Mouse (Mus musculus): ENCODE data around the gene Spag9.
"Not testable (repeated sequence)": the region's sequence is repeated elsewhere in the genome, so short reads cannot be mapped to it uniquely, and the experiment has no call there.

Gene Spag9

DNA sequence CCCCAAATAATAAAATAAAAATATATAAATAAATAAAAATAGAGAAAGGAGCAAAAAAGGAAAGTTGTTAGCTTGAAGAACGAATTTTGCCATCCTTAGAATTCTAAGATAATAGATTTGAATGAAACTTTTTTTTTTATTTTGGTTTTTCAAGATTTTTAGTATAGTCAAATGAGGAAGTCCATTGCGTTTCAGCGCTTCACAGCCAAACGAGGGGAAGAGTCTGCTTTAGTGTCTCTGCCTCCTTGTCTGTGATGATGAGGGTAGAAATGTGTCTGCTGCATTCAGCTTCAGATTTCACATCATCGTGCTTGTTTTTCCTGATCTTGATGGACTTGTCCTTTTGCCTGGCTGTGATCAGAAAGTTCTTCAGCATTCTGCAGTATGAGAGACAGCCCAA lies 10.6 kb upstream of the Spag9 start:
- no peak for DNase-seq (ENCODE audit: low read depth in 2 of 2, low spot score in 2 of 2)

DNA sequence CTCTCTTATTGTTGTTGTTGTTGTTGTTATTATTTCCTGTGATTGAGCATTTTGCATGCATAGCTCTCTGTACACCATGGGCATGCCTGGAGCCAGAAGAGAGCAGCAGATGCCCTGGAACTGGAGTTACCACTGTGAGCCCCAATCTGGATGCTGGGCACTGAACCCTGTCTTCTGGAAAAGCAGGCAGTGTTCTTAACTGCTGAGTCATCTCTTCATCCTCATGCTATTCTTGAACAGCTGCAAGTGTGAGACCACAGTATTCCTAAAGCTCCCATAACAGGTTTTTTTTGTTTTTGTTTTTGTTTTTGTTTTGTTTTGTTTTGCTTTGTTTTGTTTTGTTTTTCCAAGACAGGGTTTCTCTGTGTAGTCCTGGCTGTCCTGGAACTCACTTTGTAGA lies 9.6 kb upstream of the Spag9 start:
- DNase-seq (ENCODE audit: low read depth in 2 of 2, low spot score in 2 of 2) = no peak

DNA sequence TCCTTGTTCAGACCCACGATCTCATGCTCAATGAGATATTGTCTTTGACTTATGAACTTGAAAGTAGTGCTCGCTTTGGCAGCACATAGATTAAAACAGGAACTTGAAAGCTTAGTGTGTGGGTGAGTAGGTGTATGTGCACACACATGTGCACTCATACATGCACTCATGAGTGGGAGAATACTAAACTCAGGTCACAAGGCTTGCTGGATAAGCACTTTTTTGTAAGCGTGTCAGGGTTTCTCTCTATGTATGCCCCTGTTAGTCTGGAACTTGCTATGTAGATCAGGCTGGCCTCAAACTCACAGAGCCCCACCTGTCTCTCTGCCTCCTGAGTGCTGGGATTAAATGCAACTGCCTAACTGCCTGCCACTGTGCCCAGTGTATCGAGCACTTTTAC lies 8.9 kb upstream of the Spag9 start:
- no peak for DNase-seq (ENCODE audit: low read depth in 2 of 2, low spot score in 2 of 2)

DNA sequence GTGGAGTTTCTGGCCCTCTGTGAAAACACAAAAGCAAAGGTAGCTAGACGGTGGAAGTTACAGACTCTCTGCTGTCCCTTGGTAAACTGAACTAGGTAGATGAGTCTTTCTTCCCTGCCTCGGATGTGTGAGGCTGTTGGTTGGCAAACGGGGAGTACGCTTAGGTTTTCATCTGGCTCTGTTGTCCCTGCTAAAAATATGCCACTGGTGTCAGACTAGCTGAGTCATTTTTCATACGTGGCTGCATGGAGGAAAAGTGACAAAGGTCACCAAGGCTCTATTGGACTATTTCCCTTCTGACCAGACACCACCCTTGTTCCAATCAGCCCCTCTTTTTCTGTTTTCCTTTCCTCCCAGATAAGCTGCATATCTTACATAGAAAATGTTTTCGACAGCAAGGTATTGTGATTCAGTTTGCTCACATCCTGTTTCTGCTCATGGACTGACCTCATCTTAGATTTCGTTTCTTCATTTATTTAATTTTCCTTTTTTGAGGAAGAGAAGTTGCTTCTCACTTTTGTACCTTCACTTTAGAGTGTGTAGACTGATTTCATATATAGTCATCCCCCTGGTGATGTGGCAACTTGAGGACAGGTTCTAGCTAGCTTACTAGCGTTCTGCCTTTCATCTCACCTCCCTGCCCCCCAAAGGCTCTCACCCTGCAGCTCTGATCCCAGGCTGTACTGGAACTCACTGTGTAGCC lies 8.1 kb upstream of the Spag9 start:
- DNase-seq (ENCODE audit: low read depth in 2 of 2, low spot score in 2 of 2) = no peak

DNA sequence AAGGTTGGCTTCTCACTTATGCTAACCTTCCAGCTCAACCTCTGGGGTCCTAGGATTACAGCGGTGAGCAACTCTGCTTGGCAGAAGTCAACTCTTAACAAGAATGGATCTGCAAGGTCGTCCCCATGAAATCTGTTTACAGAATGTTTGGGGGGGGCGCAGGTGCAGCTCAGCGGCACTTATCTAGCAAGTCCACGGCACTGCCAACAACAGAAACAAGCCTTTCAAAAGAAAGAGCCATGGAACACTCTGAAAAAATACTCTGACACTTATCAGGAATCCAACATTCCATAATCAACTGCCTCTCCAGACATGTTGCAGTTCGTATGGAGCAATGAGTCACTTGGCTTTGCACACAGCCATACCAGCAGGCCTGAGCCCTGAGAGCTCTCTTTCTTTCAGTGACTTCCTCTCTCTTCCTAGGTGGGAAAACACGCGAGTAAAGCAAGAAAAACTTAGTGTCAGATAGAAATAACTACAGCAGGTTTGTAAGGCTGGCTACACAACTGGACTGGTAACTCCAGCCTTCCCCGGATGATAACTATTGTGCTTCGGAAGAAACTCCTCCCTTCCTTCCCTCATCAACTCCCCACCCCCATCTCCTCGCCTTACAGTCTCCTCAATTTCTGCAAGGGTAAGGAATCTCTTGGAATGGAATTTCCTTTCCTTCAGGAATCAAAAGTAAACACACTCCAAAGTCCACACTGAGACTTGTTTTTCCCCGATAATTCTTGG lies 7.4 kb upstream of the Spag9 start:
- DNase-seq (ENCODE audit: low read depth in 2 of 2, low spot score in 2 of 2) = no peak

DNA sequence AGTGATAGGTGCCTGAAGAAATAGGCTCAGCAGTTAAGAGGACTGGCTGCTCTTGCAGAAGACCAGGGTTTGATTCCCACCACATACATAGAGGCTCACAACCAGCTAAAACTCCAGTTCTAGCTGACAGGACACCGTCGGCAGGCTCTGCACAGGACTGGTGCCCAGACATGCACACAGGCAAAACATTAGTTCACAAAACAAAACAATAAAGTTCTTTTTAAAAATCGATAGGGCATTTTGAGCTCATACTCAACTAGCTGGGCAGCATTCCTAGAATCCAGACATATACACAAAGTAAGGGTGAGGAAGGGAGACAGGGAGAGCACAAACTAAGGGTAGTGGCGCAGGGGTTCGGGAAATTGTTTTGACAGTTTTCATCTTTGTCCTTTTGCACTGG lies 1.4 kb upstream of the Spag9 start:
- no peak for DNase-seq (ENCODE audit: low read depth in 2 of 2, low spot score in 2 of 2)

DNA sequence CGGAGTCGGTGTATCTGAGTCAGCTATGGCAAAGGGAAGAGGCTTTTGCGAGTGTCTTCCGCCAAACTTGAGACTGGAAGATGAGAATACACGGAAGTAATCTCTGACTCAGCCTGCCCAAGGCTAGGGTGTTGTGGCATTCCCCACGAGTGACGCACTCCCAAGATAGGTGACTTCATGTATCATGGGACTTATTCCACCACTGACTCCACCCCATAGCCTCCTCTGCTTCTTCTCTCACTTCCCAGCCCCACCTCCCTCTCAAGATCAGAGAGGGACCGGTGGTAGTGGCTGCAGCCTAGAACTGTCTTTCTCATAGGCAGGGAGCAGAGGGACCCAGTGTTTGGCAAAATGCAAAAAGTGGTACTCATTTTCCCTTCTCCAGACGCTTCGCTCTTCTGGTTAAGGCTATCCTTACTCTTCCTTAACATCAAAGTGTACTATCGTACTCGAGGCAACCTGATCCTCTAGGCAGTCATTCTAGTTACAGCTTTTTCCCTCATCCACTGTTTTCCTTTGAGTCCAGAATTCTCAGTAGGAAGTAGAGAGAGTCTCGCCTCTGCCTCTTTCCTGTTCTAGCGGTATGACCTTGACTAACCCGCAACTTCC lies 676 bp upstream of the Spag9 start:
- peak; percentile 82 to 83 for DNase-seq (ENCODE audit: low read depth in 2 of 2, low spot score in 2 of 2)

DNA sequence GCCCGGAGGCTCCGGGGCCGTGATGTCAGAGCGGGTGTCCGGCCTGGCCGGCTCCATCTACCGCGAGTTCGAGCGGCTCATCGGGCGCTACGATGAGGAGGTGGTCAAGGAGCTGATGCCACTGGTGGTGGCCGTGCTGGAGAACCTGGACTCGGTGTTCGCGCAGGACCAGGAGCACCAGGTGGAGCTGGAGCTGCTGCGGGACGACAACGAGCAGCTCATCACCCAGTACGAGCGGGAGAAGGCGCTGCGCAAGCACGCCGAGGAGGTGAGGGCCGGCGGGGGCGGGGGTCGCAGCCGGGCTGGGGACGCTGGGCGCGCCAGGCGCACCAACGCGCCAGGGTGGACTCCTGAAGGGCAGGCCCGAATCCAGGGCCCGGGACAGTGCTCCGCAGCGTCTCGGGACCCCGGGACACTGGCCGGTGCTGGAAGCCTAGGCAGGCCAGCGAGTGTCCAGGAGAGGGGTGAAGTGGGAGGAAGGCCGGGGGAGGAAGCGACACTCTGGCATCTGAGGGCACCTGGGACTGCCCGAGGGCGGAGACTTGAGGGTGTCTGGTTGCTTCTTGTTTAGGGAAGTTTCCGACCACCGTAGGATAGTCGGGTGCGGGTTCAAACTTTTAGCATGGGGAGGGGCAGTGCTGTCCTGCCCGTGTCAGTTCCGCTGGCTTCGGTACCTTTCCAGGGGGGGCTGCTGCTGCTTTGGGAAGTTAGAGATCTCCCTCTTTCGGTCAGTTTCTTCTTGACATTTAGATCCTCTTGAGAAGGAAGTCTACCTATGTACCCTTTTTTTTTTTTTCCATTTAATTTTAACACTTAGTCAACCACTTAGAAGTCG lies 632 bp downstream of the Spag9 start:
- DNase-seq (ENCODE audit: low read depth in 2 of 2, low spot score in 2 of 2) = peak; percentile 46 to 55

DNA sequence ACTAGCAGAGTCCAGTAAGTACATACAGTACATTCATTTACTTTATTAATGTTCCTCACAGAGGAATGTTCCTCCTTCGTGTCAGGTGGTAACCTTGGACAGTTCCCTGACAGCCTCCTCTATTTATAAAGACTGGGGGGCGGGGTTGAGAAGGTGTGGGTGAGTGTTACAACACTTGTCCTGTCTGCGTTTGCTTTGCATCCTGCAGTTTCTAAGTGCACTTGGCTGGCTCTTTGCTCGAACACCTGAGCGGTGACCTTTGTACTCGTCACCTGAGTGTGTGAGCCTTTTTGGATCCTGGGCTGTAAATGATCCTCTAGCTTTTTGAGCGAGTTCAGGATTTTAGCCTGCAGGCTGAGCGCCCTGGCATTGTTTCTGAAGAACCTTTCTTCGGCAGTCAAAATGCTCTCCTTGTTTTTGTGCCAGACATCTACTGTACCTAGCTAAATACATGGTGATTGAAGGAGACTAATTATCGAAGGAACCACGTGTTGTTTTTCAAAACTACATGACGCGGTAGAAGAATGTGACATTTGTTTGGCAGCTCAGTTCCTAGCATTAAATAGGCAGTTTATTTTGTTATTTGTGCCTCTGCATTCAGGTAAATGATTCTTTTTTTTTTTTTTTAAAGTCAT lies 1.4 kb downstream of the Spag9 start:
- peak; percentile 23 to 32 for DNase-seq (ENCODE audit: low read depth in 2 of 2, low spot score in 2 of 2)

DNA sequence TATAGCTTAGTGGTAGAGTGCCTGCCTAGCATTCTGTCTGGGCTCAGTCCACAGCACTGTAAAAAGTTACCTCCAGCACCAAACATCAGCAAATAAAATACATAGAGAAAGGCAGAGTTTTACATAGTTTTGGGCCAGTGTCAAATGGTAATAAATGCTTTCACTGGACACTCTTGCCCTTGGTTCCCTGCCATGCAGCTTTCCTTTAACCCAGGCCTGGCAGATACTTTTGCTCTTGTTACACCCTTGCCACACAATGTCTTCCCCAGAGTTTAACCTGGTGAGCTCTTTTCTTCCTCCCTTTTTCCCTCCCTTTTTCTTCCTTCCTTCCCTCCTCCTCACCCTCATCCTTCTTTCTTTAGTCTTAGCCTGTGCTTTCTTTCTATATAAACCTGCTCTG lies 3.4 kb downstream of the Spag9 start:
- DNase-seq (ENCODE audit: low read depth in 2 of 2, low spot score in 2 of 2) = no peak

DNA sequence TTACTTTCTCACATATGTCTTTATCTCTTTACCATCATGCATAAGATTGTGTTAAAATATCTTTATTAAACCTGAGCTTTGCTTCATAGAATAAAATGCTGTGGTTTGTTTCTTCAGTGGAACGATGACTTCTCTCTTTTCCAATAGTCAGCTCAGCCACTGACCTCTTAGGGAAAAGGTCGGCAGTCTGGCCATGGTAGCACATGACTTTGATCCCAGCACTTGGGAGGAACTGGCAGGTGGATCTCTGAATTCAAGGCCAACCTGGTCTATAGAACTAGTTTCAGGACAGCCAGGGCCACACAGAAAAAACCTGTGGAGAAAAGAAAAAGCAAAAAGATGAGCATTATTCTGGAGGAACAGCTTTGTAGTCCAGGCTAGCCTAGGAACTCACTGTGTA lies 7.5 kb downstream of the Spag9 start:
- no peak for DNase-seq (ENCODE audit: low read depth in 2 of 2, low spot score in 2 of 2)

DNA sequence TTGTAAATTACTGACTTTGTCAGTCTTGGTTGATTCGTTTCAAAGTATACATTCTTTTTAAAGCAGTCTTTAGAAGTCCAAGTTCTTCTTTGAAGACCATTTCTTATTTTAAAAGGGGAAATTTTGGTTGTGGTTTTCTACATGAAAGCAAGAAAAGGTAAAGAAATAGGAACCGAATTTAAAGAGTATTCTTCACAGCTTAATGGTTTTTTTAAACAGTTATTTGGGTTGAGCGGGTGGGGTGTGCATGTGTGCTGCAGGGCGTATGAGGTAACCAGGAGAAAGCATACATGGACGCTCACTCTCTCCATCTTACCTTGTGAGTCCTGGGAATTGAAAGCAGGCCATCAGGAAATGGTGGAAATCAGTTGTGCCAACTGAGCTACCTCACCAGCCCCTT lies 23.2 kb downstream of the Spag9 start:
- no peak for DNase-seq (ENCODE audit: low read depth in 2 of 2, low spot score in 2 of 2)

DNA sequence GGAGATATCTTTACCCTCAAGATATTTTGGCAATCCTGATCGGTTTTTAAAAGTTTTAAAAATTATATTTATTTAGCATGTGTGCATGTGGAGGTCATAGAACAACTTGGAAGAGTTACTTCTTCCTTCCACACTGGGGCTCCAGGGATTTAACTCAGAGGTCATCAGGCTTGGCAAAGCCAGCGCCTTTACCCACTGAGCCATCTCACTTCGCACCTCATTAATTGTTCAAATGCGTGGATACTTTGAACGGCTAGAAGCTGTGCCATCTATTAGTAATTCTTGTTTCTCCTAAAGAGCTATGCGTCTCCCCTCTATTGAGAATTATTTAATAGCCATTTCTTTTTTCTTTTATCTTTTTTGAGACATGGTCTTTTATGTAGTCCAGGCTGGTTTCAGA lies 24.5 kb downstream of the Spag9 start:
- DNase-seq (ENCODE audit: low read depth in 2 of 2, low spot score in 2 of 2) = no peak

DNA sequence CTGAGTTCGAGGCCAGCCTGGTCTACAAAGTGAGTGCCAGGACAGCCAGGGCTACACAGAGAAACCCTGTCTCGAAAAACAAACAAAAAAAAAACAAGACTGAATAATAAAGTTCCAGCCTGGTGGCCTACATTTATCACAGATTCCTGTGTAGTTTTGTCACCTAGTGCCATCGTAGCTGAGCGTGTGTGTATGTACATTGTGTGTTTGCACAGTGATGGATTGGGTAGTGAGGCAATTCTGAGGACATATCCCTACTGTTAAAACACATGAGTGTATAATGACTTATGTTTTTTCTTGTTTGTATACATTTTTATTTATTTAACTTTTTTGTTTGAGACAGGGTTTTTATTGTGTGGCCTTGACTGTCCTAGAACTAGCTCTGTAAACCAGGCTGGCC lies 30.4 kb downstream of the Spag9 start:
- DNase-seq (ENCODE audit: low read depth in 2 of 2, low spot score in 2 of 2) = no peak

DNA sequence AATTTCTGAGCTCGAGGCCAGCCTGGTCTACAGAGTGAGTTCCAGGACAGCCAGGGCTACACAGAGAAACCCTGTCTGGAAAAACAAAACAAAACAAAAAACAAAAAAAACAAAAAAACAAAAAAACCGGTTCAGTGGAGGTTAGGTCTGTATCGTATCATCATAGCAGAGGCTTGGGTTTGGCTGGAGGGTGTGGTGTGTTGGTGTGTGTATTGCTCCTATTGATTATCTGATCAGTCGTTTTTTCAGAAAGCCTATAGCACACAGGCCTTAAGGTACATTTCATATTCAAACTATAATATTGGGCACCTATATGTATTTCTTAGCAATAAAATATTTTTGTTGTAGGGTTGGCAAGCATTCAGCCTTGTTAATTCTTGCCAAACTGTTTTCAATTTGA lies 36.2 kb downstream of the Spag9 start:
- DNase-seq (ENCODE audit: low read depth in 2 of 2, low spot score in 2 of 2) = no peak

DNA sequence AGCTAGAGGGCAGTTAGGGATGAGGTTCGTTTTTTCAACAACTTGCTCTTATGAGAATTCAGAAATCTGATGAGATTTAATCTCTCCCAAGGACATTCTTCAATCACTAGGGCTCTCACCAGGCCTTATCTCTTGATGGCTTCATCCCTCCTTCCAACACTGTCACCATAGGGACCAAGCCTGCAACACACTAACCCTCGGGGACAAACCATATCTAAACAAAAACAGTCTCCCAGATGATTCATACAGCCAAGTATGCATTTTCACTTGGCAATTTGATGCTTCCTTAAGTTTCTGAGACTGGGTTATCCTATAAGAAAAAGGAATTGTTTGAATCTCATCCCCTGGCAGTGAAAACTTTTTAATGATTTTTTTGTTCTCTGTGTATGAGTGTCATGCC lies 37.1 kb downstream of the Spag9 start:
- DNase-seq (ENCODE audit: low read depth in 2 of 2, low spot score in 2 of 2) = no peak

DNA sequence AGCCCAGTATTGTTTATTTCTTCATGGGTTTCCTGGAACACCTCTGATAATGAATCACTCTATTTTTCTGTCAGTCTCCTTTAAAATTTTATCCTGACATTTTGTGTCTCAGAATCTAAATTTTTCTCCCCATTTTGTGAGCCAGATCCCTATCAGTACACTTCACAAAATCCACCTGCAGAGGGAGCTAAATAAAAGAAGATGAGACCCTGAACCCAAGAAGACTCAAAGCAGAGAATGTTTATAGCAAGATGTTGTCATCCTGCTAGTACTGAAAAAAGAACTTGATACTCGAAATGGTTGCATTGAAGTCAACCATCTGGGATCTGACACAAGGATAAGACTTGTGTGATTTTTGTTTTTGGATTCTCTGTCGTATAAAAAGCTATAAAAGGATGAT lies 40.1 kb downstream of the Spag9 start:
- peak in 1 of 2 experiments; percentile 7 for DNase-seq (ENCODE audit: low read depth in 2 of 2, low spot score in 2 of 2)

DNA sequence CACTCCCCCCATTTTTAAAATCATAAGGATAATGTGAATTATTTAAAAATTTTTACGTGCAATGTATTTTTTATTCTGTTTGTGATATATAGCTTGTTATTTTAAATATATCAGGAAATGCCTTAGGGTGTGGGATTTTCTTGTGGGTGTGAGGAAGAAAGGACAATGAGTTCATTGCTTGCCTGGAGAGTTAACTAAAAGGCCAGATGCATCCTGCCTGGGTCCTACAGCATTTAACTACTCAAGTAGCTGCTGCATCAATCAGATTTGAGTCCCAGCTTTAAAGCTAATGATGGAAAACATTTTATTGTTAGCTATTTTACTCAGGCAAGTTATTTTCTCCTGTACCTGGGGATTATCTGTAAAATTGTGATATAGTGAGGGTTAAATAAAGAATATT lies 45.6 kb downstream of the Spag9 start:
- DNase-seq (ENCODE audit: low read depth in 2 of 2, low spot score in 2 of 2) = no peak

DNA sequence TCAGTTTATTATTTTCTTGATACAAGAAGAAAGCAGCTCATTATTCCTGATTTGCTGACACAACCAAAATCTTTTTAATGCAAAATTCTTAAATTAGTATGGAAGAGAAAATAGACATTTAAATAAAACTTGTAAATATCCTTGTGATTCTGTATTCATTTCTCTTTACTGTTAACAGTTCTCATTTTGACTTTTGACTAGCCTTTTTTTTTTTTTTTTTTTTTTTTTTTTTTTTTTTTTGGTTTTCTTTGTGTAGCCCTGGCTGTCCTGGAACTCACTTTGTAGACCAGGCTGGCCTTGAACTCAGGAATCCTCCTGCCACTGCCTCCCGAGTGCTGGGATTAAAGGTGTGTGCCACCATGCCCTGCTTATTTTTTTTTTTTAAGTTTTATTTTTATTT lies 46.4 kb downstream of the Spag9 start:
- DNase-seq (ENCODE audit: low read depth in 2 of 2, low spot score in 2 of 2) = not testable (repeated sequence)

DNA sequence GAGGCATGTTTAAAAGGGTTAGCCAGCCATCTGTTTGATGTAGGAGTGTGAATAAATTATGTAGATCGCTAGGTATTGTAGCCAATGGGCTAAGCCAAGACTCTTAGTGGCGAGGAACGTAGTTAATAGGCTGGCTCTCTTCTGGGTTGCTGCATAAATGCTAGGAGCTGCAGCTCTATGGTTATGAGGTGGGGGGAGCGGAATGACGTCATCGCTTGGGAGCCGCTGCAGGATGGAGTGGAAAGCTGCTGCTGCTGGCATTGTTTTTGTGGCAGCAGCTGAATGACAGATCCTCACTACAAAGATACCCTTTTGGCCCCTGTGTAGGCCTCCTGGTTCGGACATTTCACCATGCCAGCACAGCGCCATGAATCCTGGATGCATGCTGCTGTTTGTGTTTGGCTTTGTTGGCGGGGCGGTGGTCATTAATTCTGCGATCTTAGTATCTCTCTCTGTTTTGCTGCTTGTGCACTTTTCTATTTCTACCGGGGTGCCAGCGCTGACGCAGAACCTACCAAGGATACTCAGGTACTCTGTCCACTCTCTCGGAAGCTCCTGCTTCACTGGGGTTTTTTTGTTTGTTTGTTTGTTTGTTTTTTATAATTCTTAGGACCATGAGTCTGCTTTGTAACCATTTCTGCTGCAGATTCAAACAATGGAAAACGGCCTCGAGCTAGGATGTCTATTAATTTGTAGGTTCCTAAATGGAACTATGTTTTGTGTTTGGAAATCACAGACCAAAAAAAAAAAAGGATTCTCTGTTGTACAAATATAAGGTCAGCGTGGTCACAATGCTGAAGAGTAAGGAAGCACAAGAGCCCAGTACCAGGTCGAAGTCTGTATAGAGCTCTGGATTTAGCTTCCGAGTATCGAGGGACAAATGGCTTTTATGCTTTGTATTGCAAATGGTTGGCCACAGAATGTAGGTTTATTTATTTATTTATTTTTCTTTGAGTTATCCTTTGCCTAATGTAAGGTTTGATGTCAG lies 48.4 kb downstream of the Spag9 start:
- DNase-seq (ENCODE audit: low read depth in 2 of 2, low spot score in 2 of 2) = no peak

Data from CD8-positive naive resting alpha-beta T cell, adult 2 months (primary cell).